Mouse (Mus musculus) small intestine, adult 2 months (tissue): Measurements from ENCODE around the gene Gpr132.

Experiments
- CTCF ChIP-seq: fragments of 200-500 bp; IDR thresholded peaks from 2 replicates; pipeline ENCODE4 v1.5.1; 2012; ENCODE audit warnings: low read depth, mild to moderate bottlenecking, control low read depth, inconsistent platforms, low read length, moderate library complexity, mixed read lengths; ENCODE audit not compliant: insufficient replicate concordance, insufficient read length; ENCODE audit errors: extremely low read depth
- POLR2A ChIP-seq: fragments of 200-500 bp; IDR thresholded peaks from 2 replicates; pipeline ENCODE4 v1.6.1; 2012; ENCODE audit warnings: low read depth, mild to moderate bottlenecking, control low read depth, inconsistent platforms, low read length, moderate library complexity

GRCm38 (mm10) chr12:112912951-112913745 is 45.1 kb upstream of the Gpr132 start:
- TF ChIP-seq CTCF, result no peak
- no peak for TF ChIP-seq POLR2A
